Mouse (Mus musculus): ENCODE results near the gene Fnbp1. TPM values are rescaled to one million over a fixed set of nuclear protein-coding genes. Genes with fewer than 3 reads are reported as not detected.

The Fnbp1 gene
- total RNA-seq, 2 experiments from 2014 or later, result 113 to 120 TPM

- DNase-seq (ENCODE audit: low spot score in 2 of 2), result no peak
- Histone ChIP-seq H3K4me3 (no peak overlapping the region), H3K27ac (peak overlapping the region; percentile 54)
- no peak for TF ChIP-seq CTCF (conservative IDR thresholded peaks at IDR 0.05)
Measured at GRCm38 (mm10) chr2:31082639-31083038, 59.2 kb downstream of the Fnbp1 start.

GRCm38 (mm10) chr2:31081349-31081748 is 60.5 kb downstream of the Fnbp1 start:
- peak overlapping the region; percentile 69 for H3K27ac ChIP-seq
- no peak for TF ChIP-seq CTCF (conservative IDR thresholded peaks at IDR 0.05)

DNA sequence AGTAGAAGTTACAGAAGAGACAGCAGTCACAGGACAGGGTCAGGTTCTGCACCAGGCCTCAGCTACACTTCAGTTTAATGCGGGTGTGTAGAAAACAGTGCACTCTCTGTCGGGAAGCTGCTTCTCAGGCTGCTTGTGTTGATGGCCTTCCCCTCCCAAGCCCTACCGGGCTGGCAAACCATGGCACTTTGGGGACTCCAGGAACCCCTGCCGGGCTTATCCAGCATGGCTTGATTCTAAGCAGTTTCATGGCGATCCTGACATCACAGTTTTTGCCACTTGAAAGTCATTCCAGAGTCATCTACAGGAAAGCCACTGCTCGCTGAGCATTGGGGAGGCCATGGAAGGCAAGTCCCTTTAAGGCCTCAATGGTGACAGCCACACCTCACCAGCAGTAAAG is 62.7 kb downstream of the Fnbp1 start:
- DNase-seq (ENCODE audit: low spot score in 2 of 2), result no peak
- no peak for TF ChIP-seq CTCF (conservative IDR thresholded peaks at IDR 0.05)
- H3K4me3 ChIP-seq, result no peak overlapping the region
- peak overlapping the region; percentile 32; the same call in 1 of the 2 replicates for H3K27ac ChIP-seq

More at GRCm38 (mm10) chr2:31081349-31081748, 60.5 kb downstream of the Fnbp1 start:
- no peak overlapping the region for H3K4me3 ChIP-seq
- DNase-seq (ENCODE audit: low spot score in 2 of 2), result no peak

DNA sequence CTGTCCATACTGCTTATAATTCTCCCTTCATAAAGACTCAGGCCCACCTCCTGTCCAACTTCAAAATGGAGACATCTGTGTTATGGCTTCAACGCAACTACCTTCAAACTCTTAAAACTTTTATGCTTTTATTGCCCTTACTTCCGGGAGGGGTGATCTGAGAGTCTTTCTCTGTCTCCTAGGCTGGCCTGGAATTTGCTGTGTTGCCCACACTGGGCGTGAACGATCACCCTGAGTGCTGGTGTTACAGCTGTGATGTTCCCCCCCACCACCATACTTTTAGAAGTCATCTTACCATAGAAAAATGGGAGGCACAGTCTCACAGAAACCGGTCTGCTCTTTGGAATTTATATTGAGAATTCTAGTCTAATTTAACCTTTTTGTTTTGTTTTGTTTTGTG is 64.2 kb downstream of the Fnbp1 start:
- Histone ChIP-seq H3K27ac (no peak overlapping the region), H3K4me3 (no peak overlapping the region)
- DNase-seq (ENCODE audit: low spot score in 2 of 2), result no peak
- TF ChIP-seq CTCF (conservative IDR thresholded peaks at IDR 0.05), result no peak

DNA sequence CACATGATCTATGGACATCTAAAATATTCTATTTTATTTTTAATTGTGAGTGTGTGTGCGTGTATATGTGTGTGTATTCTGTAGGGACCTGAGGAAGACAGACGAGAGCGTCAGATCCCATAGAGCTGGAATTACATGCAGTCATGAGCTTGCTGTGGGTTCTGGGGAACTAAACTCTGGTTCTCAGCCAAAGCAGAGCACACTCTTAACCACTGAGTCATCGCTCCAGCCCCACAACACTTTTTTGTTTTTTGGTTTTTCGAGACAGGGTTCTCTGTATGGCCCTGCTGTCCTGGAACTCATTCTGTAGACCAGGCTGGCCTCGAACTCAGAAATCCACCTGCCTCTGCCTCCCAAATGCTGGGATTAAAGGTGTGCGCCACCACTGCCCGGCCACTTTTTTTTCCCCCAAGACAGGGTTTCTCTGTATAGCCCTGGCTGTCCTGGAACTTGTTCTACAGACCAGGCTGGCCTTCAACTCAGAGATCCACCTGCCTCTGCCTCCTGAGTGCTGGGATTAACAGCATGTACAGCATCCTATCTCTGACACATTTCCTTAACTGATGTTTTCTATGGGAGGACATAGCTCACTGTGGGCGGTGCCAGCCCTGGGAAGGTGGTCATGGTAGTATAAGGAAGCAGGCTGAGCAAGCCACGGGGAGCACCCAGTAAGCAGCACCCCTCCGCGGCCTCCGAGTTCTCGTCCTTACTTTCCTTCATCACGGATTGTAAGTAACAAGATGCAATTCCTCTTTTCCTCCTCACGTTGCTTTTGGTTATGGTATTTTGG is 65.3 kb downstream of the Fnbp1 start:
- Histone ChIP-seq H3K4me3 (no peak overlapping the region), H3K27ac (no peak overlapping the region; the same call in 1 of the 2 replicates)
- no peak for TF ChIP-seq CTCF (conservative IDR thresholded peaks at IDR 0.05)
- DNase-seq (ENCODE audit: low spot score in 2 of 2), result no peak

GRCm38 (mm10) chr2:31075836-31076235 is 66.0 kb downstream of the Fnbp1 start:
- Histone ChIP-seq H3K4me3 (no peak overlapping the region), H3K27ac (peak overlapping the region; percentile 39; the same call in 1 of the 2 replicates)
- no peak for TF ChIP-seq CTCF (conservative IDR thresholded peaks at IDR 0.05)
- DNase-seq (ENCODE audit: low spot score in 2 of 2), result no peak

DNA sequence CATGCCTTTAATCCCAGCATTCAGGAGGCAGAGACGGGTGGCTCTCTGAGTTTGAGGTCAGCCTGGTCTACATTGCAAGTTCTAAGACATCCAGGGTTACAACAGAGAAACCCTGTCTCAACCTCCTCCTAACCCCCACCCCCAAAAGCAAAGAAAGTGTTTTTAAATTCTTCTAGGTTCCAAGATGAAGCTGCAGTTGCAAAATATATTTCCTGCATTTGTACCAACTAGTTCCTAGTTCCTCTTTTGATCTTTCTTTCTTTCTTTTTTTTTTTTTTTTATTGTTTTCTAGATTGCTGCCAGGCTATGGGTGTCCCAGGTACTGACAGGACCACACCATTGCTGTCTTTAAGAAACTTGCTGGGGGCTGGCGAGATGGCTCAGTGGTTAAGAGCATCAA is 66.6 kb downstream of the Fnbp1 start:
- H3K27ac ChIP-seq, result no peak overlapping the region
- TF ChIP-seq CTCF (conservative IDR thresholded peaks at IDR 0.05), result no peak
- H3K4me3 ChIP-seq, result no peak overlapping the region
- no peak for DNase-seq (ENCODE audit: low spot score in 2 of 2)

GRCm38 (mm10) chr2:31069506-31069905 is 72.3 kb downstream of the Fnbp1 start:
- Histone ChIP-seq H3K27ac (peak overlapping the region; percentile 88), H3K4me3 (no peak overlapping the region)
- no peak for DNase-seq (ENCODE audit: low spot score in 2 of 2)
- TF ChIP-seq CTCF (conservative IDR thresholded peaks at IDR 0.05), result no peak

DNA sequence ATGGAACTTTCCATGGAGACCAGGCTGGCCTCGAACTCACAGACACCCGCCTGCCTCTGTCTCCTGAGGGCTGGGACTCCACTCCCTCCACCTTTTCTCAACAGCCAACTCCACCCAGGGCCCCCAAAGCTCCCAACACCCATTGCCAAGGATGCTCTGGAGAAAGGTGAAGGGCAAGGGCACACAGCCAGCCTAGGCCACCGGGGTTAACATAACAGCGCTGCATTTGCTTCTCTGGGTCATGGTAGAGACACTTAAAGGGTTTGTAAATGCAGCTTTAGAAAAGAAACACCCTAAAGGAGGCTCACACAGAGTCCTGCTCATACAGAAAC is 72.7 kb downstream of the Fnbp1 start:
- no peak overlapping the region for H3K4me3 ChIP-seq
- DNase-seq (ENCODE audit: low spot score in 2 of 2), result no peak
- no peak for TF ChIP-seq CTCF (conservative IDR thresholded peaks at IDR 0.05)
- H3K27ac ChIP-seq, result peak overlapping the region; percentile 88

DNA sequence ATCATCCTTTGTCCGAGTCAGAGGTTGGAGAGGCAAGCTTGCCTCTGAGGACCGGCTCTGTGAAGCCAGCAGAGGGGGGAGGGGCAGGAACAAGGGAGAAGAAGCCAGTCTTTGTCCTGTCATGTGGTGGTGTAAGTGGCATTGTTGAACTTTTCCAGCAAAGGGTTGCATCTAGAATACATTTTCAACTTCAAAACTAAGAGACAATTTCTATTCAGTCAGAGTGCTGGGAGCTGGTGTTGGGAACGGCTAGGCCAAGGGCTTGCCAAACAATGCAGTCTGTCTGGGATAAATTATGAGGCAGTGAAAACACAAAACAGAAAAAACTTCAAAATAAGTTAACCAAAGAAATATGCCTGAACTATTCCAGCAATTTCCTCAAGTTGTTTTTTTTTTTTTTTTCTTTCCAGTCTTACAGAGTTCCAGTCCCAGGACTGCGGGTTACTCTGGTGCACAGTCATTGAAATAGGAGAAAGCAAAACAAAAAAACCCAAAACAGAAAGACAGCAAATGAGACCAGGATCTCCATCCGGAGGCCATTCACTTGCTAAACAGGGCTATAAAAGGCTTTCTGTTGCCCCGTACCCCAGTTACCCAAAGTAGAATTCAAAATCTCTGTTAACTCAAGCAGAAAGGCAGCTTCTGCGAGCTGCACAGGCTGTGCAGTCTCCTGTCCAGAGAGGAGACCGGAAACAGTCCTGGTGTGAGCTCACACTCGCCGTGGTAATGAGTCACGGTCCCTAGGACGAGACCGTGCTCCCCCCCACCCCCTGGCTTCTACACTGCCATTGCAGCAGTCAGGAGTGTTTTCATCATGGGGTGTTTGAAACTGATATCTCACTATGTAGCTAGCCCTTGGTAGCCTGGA is 73.3 kb downstream of the Fnbp1 start:
- DNase-seq (ENCODE audit: low spot score in 2 of 2), result peak; percentile 61 to 76
- no peak overlapping the region for H3K4me3 ChIP-seq
- H3K27ac ChIP-seq, result peak overlapping the region; percentile 88
- no peak for TF ChIP-seq CTCF (conservative IDR thresholded peaks at IDR 0.05)

DNA sequence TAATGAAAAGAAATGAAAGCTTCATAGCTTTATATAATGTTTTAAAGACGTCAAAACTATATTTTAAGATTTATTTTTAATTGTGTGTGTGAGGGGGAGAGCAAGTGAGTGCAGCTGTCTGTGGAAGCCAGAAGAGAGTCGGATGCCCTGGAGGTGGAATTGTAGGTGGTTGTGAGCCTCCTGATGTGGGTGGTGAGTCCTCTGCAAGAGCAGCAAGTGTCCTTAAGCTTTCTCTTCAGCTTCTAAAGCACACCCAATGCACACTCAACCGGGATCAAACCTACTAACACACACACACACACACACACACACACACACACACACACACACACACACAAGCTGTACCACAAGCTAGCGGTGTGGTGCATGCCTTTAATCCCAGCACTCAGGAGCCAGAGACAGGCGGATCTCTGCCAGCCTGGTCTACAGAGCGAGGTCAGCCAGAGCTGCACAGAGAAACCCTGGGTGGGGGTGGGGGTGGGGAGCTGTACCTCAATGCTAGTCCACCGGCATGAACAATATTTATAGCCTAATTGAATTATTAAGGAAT is 74.0 kb downstream of the Fnbp1 start:
- no peak for TF ChIP-seq CTCF (conservative IDR thresholded peaks at IDR 0.05)
- DNase-seq (ENCODE audit: low spot score in 2 of 2), result no peak
- peak overlapping the region; percentile 88 for H3K27ac ChIP-seq
- H3K4me3 ChIP-seq, result no peak overlapping the region

DNA sequence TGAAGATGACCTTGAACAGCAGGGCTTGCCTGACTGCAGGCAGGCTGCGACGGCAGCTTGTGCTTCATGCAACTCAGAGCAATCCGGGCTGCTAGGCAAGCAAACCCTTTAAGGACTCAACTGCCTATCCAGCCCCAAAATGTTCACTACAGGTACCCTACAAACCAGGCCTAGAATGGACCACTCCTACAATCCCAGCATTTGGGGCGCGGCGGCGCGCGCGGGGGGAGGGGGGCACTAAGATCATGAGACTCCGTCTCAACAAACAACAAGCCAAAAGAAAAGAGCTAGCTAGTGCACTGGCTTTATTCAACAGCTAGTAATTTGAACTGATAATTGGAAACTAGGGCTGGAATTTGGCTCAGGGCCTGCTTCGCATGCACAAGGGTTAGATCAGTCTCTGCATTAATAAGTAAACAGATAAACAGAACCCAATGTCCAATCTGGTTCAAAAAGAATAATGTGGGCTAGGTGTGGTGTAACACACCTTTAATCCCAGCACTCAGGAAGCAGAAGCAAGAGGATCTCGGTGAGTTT is 74.7 kb downstream of the Fnbp1 start:
- H3K4me3 ChIP-seq, result no peak overlapping the region
- DNase-seq (ENCODE audit: low spot score in 2 of 2), result no peak
- H3K27ac ChIP-seq, result peak overlapping the region; percentile 88
- TF ChIP-seq CTCF (conservative IDR thresholded peaks at IDR 0.05), result no peak
